Mouse (Mus musculus) limb, embryonic 15.5 days (tissue): ENCODE results near the gene Arpp19. TPM values are rescaled to one million over a fixed set of nuclear protein-coding genes. Genes with fewer than 3 reads are reported as not detected.

ENCODE experiments used
- ATAC-seq: fragments of 200-750 bp; cut with Nextera tagmentation; 2 replicates; pipeline ENCODE4 v1.8.0; 2017; ENCODE audit warnings: low read depth, moderate TSS enrichment; ENCODE audit not compliant: insufficient number of reproducible peaks, low FRiP score, low TSS enrichment
- H3K27ac ChIP-seq: fragments of 300-500 bp; sonication (generic); 2 replicates; pipeline ENCODE4 v1.5.1; 2015; ENCODE audit warnings: moderate library complexity, mild to moderate bottlenecking, inconsistent platforms
- H3K27me3 ChIP-seq: fragments of 300-500 bp; sonication (generic); 2 replicates; pipeline ENCODE4 v1.6.1; 2015; ENCODE audit warnings: inconsistent platforms
- H3K36me3 ChIP-seq: fragments of 300-500 bp; sonication (generic); 2 replicates; pipeline ENCODE4 v1.6.1; 2015; ENCODE audit warnings: inconsistent platforms
- H3K4me1 ChIP-seq: fragments of 300-500 bp; sonication (generic); 2 replicates; pipeline ENCODE4 v1.6.1; 2015; ENCODE audit warnings: inconsistent platforms
- H3K4me2 ChIP-seq: fragments of 300-500 bp; sonication (generic); 2 replicates; pipeline ENCODE4 v1.6.1; 2015; ENCODE audit warnings: mild to moderate bottlenecking, inconsistent platforms
- H3K4me3 ChIP-seq: fragments of 300-500 bp; sonication (generic); 2 replicates; pipeline ENCODE4 v1.5.1; 2015; ENCODE audit warnings: mild to moderate bottlenecking, inconsistent platforms
- H3K9ac ChIP-seq: fragments of 300-500 bp; sonication (generic); 2 replicates; pipeline ENCODE4 v1.6.1; 2015; ENCODE audit warnings: inconsistent platforms
- H3K9me3 ChIP-seq: fragments of 300-500 bp; sonication (generic); 2 replicates; pipeline ENCODE4 v1.6.1; 2016; ENCODE audit warnings: inconsistent platforms
- WGBS: fragments of 180-500 bp; shearing (Covaris S2); methylation state at CpG from one replicate; pipeline ENCODE4 v1.1.7; 2015; 5-methylcytosine and 5-hydroxymethylcytosine counted together
- polyA plus RNA-seq: library from polyadenylated mRNA; unstranded; fragments of >200 nt; fragmentation: Nextera tagmentation; extraction: Ambion mirVana; gene quantifications from 2 replicates; pipeline ENCODE4 v1.2.1, GENCODE M21; 2015

The Arpp19 gene
- polyA plus RNA-seq, 1 experiment from 2014 or later = 269 TPM

DNA sequence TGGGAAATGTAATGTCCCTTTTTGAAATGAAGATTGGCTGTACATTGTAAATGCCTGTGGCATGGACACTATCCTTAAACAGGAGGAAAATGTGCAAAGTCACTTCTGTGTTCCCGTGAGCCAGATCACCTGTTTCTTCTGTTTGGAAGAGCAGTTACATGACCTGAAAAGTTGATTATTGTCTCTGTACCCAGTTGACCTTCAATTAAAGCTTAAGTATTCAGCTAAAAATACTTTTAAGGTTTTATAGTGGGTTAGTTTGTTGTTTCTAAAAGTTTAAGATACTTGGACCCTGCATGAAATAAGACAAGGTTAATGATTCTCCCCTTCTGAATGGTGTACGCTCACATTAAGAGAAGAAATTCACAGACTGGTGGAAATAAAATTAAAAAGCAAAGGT is 3.2 kb downstream of the Arpp19 start:
- Histone ChIP-seq H3K27ac (no peak overlapping the region), H3K4me1 (peaks cover 11% of the 10 kb centered on the region), H3K9me3 (no peaks in the 10 kb centered on the region), H3K4me3 (no peak overlapping the region), H3K27me3 (no peaks in the 10 kb centered on the region), H3K9ac (no peak overlapping the region), H3K36me3 (peaks cover 9% of the 10 kb centered on the region; the same call in 1 of the 2 replicates), H3K4me2 (no peak overlapping the region)
- WGBS = 92% methylated on average over 2 of the region's 2 CpGs
- ATAC-seq = no peak

DNA sequence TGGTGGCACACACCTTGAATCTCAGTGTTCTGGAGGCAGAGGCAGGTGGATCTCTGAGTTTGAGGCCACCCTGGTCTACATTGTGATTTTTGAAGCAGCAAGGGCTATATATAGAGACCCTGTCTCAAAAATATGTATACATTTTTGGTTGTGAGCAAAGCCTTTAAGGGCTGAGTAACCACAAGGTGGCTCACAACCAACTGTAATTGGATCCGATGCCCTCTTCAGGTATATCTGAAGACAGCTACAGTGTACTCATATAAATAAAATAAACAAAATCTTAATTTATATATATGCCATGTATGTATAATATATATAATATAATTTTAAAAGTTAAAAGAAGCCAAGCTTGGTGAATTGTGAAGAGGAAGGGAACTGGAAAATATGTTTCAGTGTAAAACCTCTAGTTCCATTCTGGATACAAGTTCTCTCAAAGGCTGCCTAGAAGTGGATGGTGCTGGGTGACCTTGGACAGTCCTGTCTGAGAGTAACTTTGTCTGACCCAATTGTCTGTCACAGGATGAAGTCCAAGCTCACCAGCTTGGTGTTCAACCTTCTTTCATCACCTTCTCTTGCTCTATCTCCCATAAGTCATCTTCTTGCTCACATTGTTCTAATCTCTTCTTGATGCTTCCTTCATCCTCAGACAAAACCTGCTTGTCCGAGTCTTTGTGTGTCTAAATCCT is 4.6 kb downstream of the Arpp19 start:
- peaks cover 11% of the 10 kb centered on the region; the same call in 1 of the 2 replicates for H3K36me3 ChIP-seq
- no peaks in the 10 kb centered on the region for H3K9me3 ChIP-seq
- H3K27ac ChIP-seq = no peak overlapping the region
- no peak for ATAC-seq
- peaks cover 11% of the 10 kb centered on the region for H3K4me1 ChIP-seq
- no peaks in the 10 kb centered on the region for H3K27me3 ChIP-seq
- no peak overlapping the region for H3K9ac ChIP-seq
- H3K4me2 ChIP-seq = no peak overlapping the region
- WGBS = 82% methylated on average over 2 of the region's 2 CpGs
- no peak overlapping the region for H3K4me3 ChIP-seq

DNA sequence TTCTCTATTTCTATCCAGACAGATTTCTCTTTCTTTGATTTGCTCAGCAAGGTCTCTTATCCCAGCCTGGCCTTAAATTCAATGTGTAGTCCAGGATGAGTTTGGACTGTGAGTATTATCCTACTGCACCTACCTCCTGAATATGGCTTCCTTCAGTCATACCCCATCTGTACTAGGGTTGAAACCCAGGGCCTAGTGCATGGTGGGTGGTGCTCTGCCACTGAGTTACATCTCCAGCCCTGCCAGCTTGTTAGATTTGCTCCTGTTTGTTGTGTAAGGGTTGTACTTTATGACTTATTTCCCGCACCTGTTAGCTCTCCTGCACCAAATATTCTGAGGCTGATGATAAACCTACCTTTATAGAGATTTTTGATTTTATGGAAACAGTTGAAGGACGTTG is 5.8 kb downstream of the Arpp19 start:
- no peak overlapping the region for H3K9ac ChIP-seq
- no peak overlapping the region for H3K4me2 ChIP-seq
- 68% methylated on average over 2 of the region's 2 CpGs for WGBS
- no peak for ATAC-seq
- H3K27ac ChIP-seq = no peak overlapping the region
- no peak overlapping the region for H3K4me3 ChIP-seq
- peaks cover 11% of the 10 kb centered on the region; the same call in 1 of the 2 replicates for H3K36me3 ChIP-seq
- peaks cover 11% of the 10 kb centered on the region for H3K4me1 ChIP-seq
- no peaks in the 10 kb centered on the region for H3K27me3 ChIP-seq
- H3K9me3 ChIP-seq = no peaks in the 10 kb centered on the region

DNA sequence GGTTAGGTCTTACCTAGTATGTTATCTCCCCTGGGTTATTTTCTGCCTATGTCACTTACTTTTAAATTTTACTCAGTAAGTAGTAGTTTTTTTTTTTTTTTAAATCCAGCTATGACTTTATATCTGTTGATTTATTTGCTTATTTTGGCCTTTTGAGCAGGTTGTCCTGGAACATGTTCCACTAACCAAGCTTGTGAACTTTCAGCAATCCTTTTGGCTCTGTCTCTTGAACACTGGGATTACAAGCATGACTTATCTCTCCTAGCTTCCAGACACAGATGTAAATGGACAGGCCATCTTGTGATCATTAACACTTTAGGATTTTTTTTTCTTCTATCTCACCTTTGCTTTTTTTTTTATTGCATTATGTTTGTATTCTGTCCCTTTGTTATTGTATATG is 9.7 kb downstream of the Arpp19 start:
- H3K36me3 ChIP-seq = peaks cover 8% of the 10 kb centered on the region; the same call in 1 of the 2 replicates
- H3K27ac ChIP-seq = no peak overlapping the region
- no peak overlapping the region for H3K4me2 ChIP-seq
- no peak overlapping the region for H3K4me3 ChIP-seq
- H3K9ac ChIP-seq = no peak overlapping the region
- H3K4me1 ChIP-seq = no peaks in the 10 kb centered on the region
- H3K27me3 ChIP-seq = no peaks in the 10 kb centered on the region
- H3K9me3 ChIP-seq = no peaks in the 10 kb centered on the region
- no peak for ATAC-seq

DNA sequence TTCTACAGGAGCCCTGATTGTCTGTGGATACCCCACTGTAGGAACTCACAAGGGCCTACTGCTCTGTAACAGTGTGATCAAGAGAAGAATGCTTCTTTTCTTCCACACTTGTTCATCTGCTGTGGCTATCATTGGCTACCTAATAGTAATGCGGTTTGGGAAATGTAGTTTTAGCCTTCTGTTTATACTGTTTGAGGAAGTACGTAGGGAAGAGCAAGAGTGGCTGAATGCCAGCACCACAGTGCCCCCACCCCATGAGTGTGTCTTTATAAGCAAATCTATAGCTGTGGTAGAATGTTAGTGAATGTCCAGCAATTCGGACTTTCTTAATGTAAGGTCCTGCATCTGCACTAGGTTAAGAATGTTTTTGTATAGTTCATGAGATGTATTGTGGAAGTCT is 11.7 kb downstream of the Arpp19 start:
- Histone ChIP-seq H3K36me3 (peaks cover 8% of the 10 kb centered on the region; the same call in 1 of the 2 replicates), H3K4me2 (no peak overlapping the region), H3K9me3 (no peaks in the 10 kb centered on the region), H3K27me3 (no peaks in the 10 kb centered on the region), H3K4me3 (no peak overlapping the region), H3K27ac (no peak overlapping the region), H3K9ac (no peak overlapping the region), H3K4me1 (no peaks in the 10 kb centered on the region)
- WGBS = 79% methylated on average over 3 of the region's 3 CpGs
- ATAC-seq = no peak

DNA sequence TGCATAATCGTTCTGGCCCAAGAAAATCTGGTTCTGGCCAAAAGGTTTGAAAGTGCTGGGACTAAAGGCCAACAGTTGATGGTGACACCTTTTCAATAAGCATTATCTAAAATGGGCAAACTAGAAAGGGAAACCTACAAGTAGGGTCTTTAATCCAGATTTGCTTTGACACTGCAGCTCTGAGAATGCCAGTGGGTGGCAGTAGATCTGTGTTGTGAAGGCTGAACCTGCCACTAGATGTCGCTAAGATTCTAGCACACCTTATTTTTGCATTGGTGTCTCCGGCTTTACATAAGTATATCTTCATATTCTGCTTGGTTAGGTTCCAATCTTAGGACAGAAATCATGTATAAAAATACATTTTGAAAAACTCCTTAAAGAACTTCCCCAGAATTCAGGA is 12.6 kb downstream of the Arpp19 start:
- H3K27me3 ChIP-seq = no peaks in the 10 kb centered on the region
- no peak for ATAC-seq
- H3K4me1 ChIP-seq = no peaks in the 10 kb centered on the region
- no peak overlapping the region for H3K4me3 ChIP-seq
- no peaks in the 10 kb centered on the region for H3K9me3 ChIP-seq
- peaks cover 8% of the 10 kb centered on the region for H3K36me3 ChIP-seq
- no peak overlapping the region for H3K9ac ChIP-seq
- H3K27ac ChIP-seq = no peak overlapping the region
- no peak overlapping the region for H3K4me2 ChIP-seq
- 25% methylated on average over 3 of the region's 3 CpGs for WGBS

DNA sequence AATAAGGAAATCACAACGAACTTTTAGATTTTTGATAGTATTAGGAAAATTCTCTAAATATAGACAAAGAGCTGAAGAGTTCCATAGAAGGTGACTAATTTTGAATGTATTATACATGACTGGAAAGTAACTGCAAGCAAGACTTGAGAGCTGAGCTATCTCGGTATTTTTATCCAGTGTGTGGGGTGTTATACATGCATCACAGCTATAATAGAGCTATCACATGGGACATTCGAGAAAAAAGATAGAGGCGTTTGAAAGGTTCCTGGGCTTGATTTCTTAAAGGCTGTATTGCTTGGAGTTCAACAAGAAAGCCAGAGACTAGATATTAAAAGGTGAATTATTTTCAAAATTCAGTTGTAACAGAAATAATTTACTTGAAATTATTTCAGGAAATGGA is 14.4 kb downstream of the Arpp19 start:
- WGBS = 83% methylated on average over 4 of the region's 4 CpGs
- H3K36me3 ChIP-seq = peaks cover 8% of the 10 kb centered on the region
- no peak for ATAC-seq
- H3K4me1 ChIP-seq = no peaks in the 10 kb centered on the region
- no peaks in the 10 kb centered on the region for H3K9me3 ChIP-seq
- H3K4me2 ChIP-seq = no peak overlapping the region
- H3K27ac ChIP-seq = no peak overlapping the region
- no peaks in the 10 kb centered on the region for H3K27me3 ChIP-seq
- H3K9ac ChIP-seq = no peak overlapping the region
- no peak overlapping the region for H3K4me3 ChIP-seq

DNA sequence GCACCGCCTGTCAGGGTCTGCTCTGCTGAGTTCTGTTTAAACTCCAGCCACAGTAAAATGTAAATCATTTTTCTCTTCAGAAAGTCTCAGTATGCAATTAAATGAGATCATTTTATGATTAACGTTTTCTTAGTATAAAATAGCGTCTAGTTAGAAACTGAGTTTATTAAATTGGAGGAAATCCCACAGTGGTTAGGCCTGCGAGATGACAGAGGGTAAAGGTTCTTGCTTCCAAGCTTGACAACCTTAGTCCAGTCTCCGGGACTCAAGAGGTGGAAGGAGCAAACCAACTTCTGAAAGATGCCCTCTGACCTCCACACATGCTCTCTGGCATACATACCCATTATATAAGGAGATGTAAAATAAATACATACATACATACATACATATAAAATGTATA is 17.6 kb downstream of the Arpp19 start:
- no peak overlapping the region for H3K9ac ChIP-seq
- no peak overlapping the region for H3K27ac ChIP-seq
- H3K4me2 ChIP-seq = no peak overlapping the region
- no peak for ATAC-seq
- H3K9me3 ChIP-seq = no peaks in the 10 kb centered on the region
- no peak overlapping the region for H3K4me3 ChIP-seq
- peaks cover 29% of the 10 kb centered on the region for H3K36me3 ChIP-seq
- 71% methylated on average over 5 of the region's 5 CpGs for WGBS
- no peaks in the 10 kb centered on the region for H3K27me3 ChIP-seq
- H3K4me1 ChIP-seq = no peaks in the 10 kb centered on the region

DNA sequence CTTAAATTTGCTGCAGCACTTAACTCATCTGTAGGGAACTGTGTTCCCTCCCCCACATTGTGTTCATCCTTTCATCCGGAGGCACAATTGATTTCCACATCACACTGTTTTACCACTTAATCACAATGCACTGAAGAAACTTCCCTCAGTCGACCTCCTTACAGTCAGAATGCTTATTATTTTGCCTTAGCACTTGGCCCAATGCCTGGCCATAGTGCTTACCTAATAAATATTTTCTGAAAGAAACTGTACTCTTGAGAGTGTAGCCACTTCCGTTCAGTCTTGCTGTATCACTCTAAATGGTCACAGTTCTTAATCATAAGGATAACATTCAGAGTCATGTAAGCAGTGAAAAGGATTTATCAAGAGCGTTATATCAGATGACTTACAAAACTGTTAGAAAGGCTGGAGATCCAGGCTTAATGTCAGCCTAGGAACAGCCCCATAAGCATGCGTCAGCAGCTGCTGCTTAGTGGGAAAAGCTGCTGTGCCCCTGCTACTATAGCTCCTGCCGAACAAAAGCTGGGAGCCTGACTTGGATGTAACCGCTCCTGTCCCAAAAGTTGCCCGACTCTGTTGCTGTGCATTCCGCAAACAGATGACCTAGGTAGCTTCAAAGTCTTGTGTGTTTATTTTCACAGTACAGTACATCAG is 27.4 kb downstream of the Arpp19 start:
- H3K9me3 ChIP-seq = no peaks in the 10 kb centered on the region
- WGBS = 54% methylated on average over 9 of the region's 9 CpGs
- ATAC-seq = no peak
- no peak overlapping the region for H3K4me3 ChIP-seq
- peaks cover 3% of the 10 kb centered on the region; the same call in 1 of the 2 replicates for H3K36me3 ChIP-seq
- no peak overlapping the region; the same call in 1 of the 2 replicates for H3K27ac ChIP-seq
- H3K9ac ChIP-seq = no peak overlapping the region
- no peak overlapping the region for H3K4me2 ChIP-seq
- no peaks in the 10 kb centered on the region for H3K4me1 ChIP-seq
- H3K27me3 ChIP-seq = no peaks in the 10 kb centered on the region

DNA sequence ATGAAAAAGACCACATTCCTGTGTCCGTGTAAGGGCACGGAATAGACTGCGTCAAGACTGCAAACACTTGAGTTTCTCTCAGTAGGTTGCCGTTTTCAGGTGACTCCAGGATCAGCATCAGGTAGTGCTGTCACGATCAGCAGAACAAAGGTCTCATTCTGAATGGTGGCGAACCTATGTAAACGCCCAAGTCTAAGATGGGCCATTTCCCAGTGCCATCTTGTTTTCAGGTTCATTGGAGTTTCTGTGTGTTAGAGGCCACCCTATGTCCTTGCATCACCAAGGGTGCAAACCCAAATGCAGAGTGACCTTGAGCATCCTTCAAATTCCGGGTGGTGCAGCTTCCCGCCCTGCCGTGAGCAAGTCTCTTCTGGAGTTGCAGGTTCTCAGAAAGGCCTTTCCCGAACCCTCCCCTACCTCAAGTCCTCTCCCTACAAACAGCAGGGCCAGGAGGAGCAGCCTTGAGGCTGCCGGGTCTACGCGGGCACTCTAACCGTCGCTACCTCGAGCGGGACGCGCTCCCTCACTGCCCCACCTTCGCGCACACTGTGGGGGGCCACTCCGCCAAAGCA is 33.1 kb downstream of the Arpp19 start, which contains the start of gene Myo5a:
TSS of gene Myo5a (plus strand) at position 559 of the 572 bp plus-strand sequence.
- 21% methylated on average over 23 of the region's 23 CpGs for WGBS

DNA sequence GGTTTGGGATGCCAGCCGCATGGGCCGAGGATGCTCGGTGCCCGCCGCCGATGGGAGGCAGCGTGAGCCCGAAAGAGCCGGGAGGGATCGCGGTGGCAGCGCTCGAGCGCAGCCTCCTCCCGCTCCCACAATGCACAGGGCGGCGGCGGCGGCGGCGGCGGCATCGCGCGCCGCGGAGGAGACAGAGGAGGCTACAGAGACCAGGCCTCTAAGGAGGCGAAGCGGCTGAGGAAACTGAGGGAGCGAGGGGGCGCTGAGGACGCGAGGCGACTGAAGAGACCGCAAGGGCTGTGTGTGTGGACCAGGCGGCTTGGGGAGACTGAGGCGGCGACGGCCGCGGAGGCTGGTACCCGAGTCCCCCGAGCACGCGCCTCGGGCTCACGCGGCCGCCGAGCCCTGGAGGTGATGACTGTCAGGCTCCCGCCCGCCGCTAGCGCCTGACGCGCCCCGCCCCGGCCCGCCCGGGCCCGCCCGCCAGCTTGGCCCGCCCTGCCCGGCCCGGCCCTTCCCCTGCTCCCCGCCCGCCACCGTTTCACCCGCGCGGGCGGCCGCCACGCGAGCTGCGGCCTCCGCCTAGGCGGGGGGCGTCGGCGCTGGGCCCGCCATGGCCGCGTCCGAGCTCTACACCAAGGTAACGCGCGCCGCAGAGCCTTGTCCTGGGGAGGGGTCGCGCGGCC is 33.8 kb downstream of the Arpp19 start:
- Histone ChIP-seq H3K9me3 (no peaks in the 10 kb centered on the region), H3K27ac (peak overlapping the region; percentile 93), H3K36me3 (no peaks in the 10 kb centered on the region), H3K4me1 (peaks cover 12% of the 10 kb centered on the region), H3K4me3 (peak overlapping the region; percentile 84), H3K9ac (peak overlapping the region; percentile 77), H3K27me3 (no peaks in the 10 kb centered on the region), H3K4me2 (peak overlapping the region; percentile 91)
- under 1% methylated on average over 68 of the region's 92 CpGs for WGBS
- ATAC-seq = peak; percentile 95

More for the DNA sequence above, 33.1 kb downstream of the Arpp19 start, which contains the start of gene Myo5a:
- Histone ChIP-seq H3K27ac (peak within 1 kb of the TSS; percentile 93), H3K9ac (peak within 1 kb of the TSS; percentile 77), H3K36me3 (no peaks in the 10 kb centered on the region), H3K4me1 (peaks cover 12% of the 10 kb centered on the region), H3K9me3 (no peaks in the 10 kb centered on the region), H3K27me3 (no peaks in the 10 kb centered on the region), H3K4me2 (peak within 1 kb of the TSS; percentile 91), H3K4me3 (peak within 1 kb of the TSS; percentile 84)
- 0 out of 2 replicates have a peak, but pooled peaks have one; percentile 7 for ATAC-seq
